Mouse (Mus musculus): ENCODE results near the gene Mtx1. TPM values are rescaled to one million over a fixed set of nuclear protein-coding genes. Genes with fewer than 3 reads are reported as not detected.
"Not testable (repeated sequence)": the region's sequence is repeated elsewhere in the genome, so short reads cannot be mapped to it uniquely, and the experiment has no call there.

Mtx1 gene
- polyA plus RNA-seq, 1 experiment, result 482 TPM

DNA sequence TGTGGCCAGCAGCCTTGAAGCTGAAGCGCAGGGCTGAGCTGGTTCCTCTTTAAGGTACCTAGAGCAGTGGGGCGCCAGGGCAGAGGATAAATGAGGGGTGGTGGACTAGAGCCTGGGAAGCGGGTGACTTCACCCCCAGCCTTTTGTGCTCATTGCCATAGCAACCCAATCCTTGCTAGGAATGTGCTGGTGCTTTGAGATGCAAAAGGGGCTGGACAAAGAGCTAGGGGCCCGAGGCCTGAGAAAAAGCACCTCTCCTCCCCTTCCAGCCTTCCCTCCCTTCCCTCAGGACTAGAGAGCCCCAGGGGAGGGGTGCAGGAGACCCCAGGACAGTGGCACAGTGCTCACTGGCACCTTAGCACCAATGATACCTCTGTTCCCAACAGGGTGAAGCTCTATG is 970 bp downstream of the Mtx1 start:
- H3K4me3 ChIP-seq (ENCODE audit: control insufficient read depth, low read depth, low read length), result peak overlapping the region; percentile 89
- H3K36me3 ChIP-seq (ENCODE audit: control insufficient read depth, insufficient read depth, low read length), result no peaks in the 10 kb centered on the region; the same call in 1 of the 2 replicates
- TF ChIP-seq POLR2A (IDR thresholded peaks at IDR 0.05; ENCODE audit: control insufficient read depth, low read depth, low read length), result no peak
- no peak for TF ChIP-seq CTCF (IDR thresholded peaks at IDR 0.05; ENCODE audit: control insufficient read depth, insufficient read depth, insufficient replicate concordance, low read depth, low read length)
- peaks cover 20% of the 10 kb centered on the region for H3K4me1 ChIP-seq (ENCODE audit: control insufficient read depth, insufficient read depth, low read length)
- H3K27ac ChIP-seq (ENCODE audit: control insufficient read depth, insufficient read depth, low read depth, low read length), result no peak overlapping the region; the same call in 1 of the 2 replicates
- H3K27me3 ChIP-seq (ENCODE audit: control insufficient read depth, insufficient read depth, low read length), result no peaks in the 10 kb centered on the region

DNA sequence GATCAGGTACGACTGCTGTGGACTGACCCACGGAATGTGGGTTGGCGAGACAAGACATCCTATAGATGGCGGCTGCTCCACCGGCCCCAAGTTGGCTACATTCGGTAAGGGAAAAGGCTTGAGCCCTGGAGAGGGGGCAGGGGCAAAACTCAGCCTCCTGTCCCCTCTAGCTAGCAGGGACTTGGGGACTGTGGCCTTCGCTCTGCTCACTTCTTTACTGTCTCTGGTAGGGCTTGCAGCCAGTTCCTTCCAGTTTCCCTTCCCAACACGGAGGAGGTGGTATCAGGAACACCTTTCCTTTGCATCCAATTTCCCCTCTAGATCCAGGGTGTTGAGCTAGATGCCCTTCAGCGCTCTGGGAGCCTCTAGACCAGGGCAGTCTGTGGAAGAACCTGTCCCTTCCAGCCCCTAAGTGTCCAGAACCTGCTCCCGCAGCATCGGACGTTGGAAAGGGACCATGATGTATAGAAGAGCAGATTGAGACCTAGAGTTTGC is 1.5 kb downstream of the Mtx1 start:
- Histone ChIP-seq H3K4me3 (ENCODE audit: control insufficient read depth, low read depth, low read length) (peak overlapping the region; percentile 89), H3K36me3 (ENCODE audit: control insufficient read depth, insufficient read depth, low read length) (no peaks in the 10 kb centered on the region; the same call in 1 of the 2 replicates), H3K27me3 (ENCODE audit: control insufficient read depth, insufficient read depth, low read length) (no peaks in the 10 kb centered on the region), H3K4me1 (ENCODE audit: control insufficient read depth, insufficient read depth, low read length) (peaks cover 20% of the 10 kb centered on the region), H3K27ac (ENCODE audit: control insufficient read depth, insufficient read depth, low read depth, low read length) (no peak overlapping the region; the same call in 1 of the 2 replicates)
- no peak for TF ChIP-seq POLR2A (IDR thresholded peaks at IDR 0.05; ENCODE audit: control insufficient read depth, low read depth, low read length)
- no peak for TF ChIP-seq CTCF (IDR thresholded peaks at IDR 0.05; ENCODE audit: control insufficient read depth, insufficient read depth, insufficient replicate concordance, low read depth, low read length)

DNA sequence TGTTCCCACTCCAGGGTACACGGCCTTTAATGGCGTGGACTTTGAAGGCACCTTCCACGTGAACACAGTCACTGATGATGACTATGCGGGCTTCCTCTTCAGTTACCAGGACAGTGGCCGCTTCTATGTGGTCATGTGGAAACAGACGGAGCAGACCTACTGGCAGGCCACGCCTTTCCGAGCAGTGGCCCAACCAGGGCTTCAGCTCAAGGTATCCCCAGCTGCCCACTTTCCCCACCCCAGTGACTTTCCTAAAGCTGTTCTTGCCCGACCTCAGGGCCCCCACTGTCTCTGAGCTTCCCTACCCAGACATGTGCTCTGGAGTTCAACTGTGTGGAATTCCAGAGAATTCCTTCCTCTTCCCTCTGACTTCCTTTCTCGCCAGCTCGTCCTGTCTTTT is 2.1 kb downstream of the Mtx1 start:
- Histone ChIP-seq H3K36me3 (ENCODE audit: control insufficient read depth, insufficient read depth, low read length) (no peaks in the 10 kb centered on the region; the same call in 1 of the 2 replicates), H3K27me3 (ENCODE audit: control insufficient read depth, insufficient read depth, low read length) (no peaks in the 10 kb centered on the region), H3K4me1 (ENCODE audit: control insufficient read depth, insufficient read depth, low read length) (peaks cover 20% of the 10 kb centered on the region), H3K4me3 (ENCODE audit: control insufficient read depth, low read depth, low read length) (peak overlapping the region; percentile 89), H3K27ac (ENCODE audit: control insufficient read depth, insufficient read depth, low read depth, low read length) (no peak overlapping the region)
- TF ChIP-seq CTCF (IDR thresholded peaks at IDR 0.05; ENCODE audit: control insufficient read depth, insufficient read depth, insufficient replicate concordance, low read depth, low read length) (no peak), POLR2A (IDR thresholded peaks at IDR 0.05; ENCODE audit: control insufficient read depth, low read depth, low read length) (no peak)

DNA sequence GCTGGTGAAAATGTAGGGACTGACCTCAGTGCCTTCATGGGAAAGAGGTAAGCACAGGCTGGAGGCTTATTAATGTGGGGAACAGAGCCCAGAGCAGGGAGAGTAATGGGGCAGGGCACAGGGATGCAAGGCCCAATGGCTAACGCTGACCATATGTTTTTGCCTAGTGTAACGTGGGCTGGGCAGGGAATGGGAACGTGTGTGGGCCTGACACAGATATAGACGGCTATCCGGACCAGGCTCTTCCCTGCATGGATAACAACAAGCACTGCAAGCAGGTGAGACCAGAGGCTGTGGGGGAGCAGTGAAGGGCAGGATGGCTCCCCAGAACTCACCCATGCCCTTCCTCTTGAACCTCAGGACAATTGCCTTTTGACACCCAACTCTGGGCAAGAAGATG is 5.7 kb downstream of the Mtx1 start:
- H3K36me3 ChIP-seq (ENCODE audit: control insufficient read depth, insufficient read depth, low read length), result no peaks in the 10 kb centered on the region; the same call in 1 of the 2 replicates
- H3K4me1 ChIP-seq (ENCODE audit: control insufficient read depth, insufficient read depth, low read length), result peaks cover 4% of the 10 kb centered on the region
- TF ChIP-seq POLR2A (IDR thresholded peaks at IDR 0.05; ENCODE audit: control insufficient read depth, low read depth, low read length) (no peak), CTCF (IDR thresholded peaks at IDR 0.05; ENCODE audit: control insufficient read depth, insufficient read depth, insufficient replicate concordance, low read depth, low read length) (no peak)
- H3K27me3 ChIP-seq (ENCODE audit: control insufficient read depth, insufficient read depth, low read length), result no peaks in the 10 kb centered on the region
- H3K4me3 ChIP-seq (ENCODE audit: control insufficient read depth, low read depth, low read length), result no peak overlapping the region
- no peak overlapping the region for H3K27ac ChIP-seq (ENCODE audit: control insufficient read depth, insufficient read depth, low read depth, low read length)

DNA sequence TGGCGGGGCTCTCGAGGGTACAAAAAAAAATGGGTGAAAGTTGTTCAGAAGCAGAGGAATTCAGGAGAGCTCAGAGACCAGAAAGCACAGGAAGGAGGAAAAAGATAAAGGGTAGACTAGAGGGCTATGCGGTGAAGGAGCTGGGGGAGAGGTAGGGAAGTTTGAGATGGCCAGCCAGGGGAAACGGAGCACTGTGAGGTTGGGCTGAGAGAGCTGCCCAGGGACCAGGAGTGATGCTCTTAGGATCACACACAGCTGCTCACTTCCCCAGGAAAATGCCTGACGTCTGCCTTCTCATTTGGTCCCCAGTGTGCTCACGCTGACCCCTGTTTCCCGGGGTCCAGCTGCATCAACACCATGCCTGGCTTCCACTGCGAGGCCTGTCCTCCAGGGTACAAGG is 7.3 kb downstream of the Mtx1 start:
- peaks cover 13% of the 10 kb centered on the region for H3K4me1 ChIP-seq (ENCODE audit: control insufficient read depth, insufficient read depth, low read length)
- no peaks in the 10 kb centered on the region for H3K27me3 ChIP-seq (ENCODE audit: control insufficient read depth, insufficient read depth, low read length)
- H3K4me3 ChIP-seq (ENCODE audit: control insufficient read depth, low read depth, low read length), result no peak overlapping the region
- no peaks in the 10 kb centered on the region; the same call in 1 of the 2 replicates for H3K36me3 ChIP-seq (ENCODE audit: control insufficient read depth, insufficient read depth, low read length)
- H3K27ac ChIP-seq (ENCODE audit: control insufficient read depth, insufficient read depth, low read depth, low read length), result no peak overlapping the region
- TF ChIP-seq POLR2A (IDR thresholded peaks at IDR 0.05; ENCODE audit: control insufficient read depth, low read depth, low read length) (no peak), CTCF (IDR thresholded peaks at IDR 0.05; ENCODE audit: control insufficient read depth, insufficient read depth, insufficient replicate concordance, low read depth, low read length) (no peak)

DNA sequence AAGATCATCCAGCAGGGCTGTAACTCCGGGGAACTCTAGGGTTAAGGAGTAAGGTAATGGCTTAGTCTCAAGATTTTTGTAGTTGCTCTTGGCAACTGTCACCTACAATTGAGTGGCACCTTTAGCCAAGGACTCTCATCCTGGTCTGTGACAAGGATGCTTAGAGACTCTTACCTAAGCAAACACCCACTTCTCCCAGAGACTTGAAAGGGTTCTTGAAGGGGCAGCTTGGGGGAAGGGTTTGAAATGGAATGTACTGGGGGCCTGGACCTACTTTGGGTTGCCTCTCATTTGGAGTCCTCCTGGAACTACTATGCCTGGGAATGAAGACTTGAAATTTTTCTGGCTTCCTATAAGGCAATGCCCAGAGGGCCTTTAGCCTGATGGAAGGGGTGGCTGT is 8.6 kb downstream of the Mtx1 start:
- no peaks in the 10 kb centered on the region; the same call in 1 of the 2 replicates for H3K36me3 ChIP-seq (ENCODE audit: control insufficient read depth, insufficient read depth, low read length)
- peaks cover 13% of the 10 kb centered on the region for H3K4me1 ChIP-seq (ENCODE audit: control insufficient read depth, insufficient read depth, low read length)
- no peak overlapping the region for H3K4me3 ChIP-seq (ENCODE audit: control insufficient read depth, low read depth, low read length)
- no peak for TF ChIP-seq CTCF (IDR thresholded peaks at IDR 0.05; ENCODE audit: control insufficient read depth, insufficient read depth, insufficient replicate concordance, low read depth, low read length)
- no peak for TF ChIP-seq POLR2A (IDR thresholded peaks at IDR 0.05; ENCODE audit: control insufficient read depth, low read depth, low read length)
- H3K27me3 ChIP-seq (ENCODE audit: control insufficient read depth, insufficient read depth, low read length), result no peaks in the 10 kb centered on the region
- H3K27ac ChIP-seq (ENCODE audit: control insufficient read depth, insufficient read depth, low read depth, low read length), result no peak overlapping the region

DNA sequence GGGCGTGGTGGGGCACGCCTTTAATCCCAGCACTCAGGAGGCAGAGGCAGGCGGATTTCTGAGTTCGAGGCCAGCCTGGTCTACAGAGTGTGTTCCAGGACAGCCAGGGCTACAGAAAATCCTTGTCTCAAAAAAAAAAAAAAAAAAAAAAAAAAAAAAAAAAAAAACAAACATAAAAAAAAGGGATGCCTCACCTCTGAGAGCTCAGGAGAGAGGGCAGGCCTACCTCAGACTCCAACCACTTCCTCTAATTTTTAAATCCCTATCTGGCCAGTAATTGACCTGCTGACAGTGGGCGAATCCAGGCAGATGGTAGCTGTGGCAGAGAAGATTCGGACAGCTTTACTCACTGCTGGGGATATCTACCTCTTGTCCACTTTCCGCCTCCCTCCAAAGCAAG is 10.5 kb downstream of the Mtx1 start:
- Histone ChIP-seq H3K4me3 (ENCODE audit: control insufficient read depth, low read depth, low read length) (peak overlapping the region; percentile 93), H3K4me1 (ENCODE audit: control insufficient read depth, insufficient read depth, low read length) (peaks cover 13% of the 10 kb centered on the region)
- not testable (repeated sequence) for H3K27ac ChIP-seq (ENCODE audit: control insufficient read depth, insufficient read depth, low read depth, low read length); H3K36me3 ChIP-seq (ENCODE audit: control insufficient read depth, insufficient read depth, low read length); H3K27me3 ChIP-seq (ENCODE audit: control insufficient read depth, insufficient read depth, low read length)

DNA sequence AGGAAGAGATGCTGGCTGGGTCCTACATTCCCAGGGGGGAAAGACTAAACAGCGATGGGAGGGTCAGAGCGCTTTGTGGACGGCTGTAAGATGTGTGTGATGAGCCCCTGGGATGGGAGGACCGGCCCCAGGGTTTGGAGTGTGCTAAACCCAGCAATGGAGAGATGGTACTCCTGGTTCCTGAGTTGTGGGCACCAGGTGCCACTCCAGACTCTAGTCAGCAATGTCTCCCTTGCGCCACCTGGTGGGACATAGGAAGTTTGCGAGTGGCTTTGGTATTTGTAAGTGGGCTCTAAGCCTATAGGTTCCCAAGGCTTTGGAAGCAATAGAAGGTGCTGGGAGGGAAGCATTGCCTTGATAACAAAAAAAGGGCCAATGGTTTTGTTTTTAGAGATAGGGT is 11.0 kb downstream of the Mtx1 start:
- Histone ChIP-seq H3K4me1 (ENCODE audit: control insufficient read depth, insufficient read depth, low read length) (peaks cover 13% of the 10 kb centered on the region), H3K4me3 (ENCODE audit: control insufficient read depth, low read depth, low read length) (peak overlapping the region; percentile 93), H3K36me3 (ENCODE audit: control insufficient read depth, insufficient read depth, low read length) (no peaks in the 10 kb centered on the region), H3K27ac (ENCODE audit: control insufficient read depth, insufficient read depth, low read depth, low read length) (no peak overlapping the region), H3K27me3 (ENCODE audit: control insufficient read depth, insufficient read depth, low read length) (no peaks in the 10 kb centered on the region)
- TF ChIP-seq CTCF (IDR thresholded peaks at IDR 0.05; ENCODE audit: control insufficient read depth, insufficient read depth, insufficient replicate concordance, low read depth, low read length) (peak; percentile 74), POLR2A (IDR thresholded peaks at IDR 0.05; ENCODE audit: control insufficient read depth, low read depth, low read length) (no peak)
